Mouse (Mus musculus) liver (tissue): ENCODE results near the gene BC030500.
A peak's percentile ranks its signal among the peaks of the same experiment; 100 is the strongest.

Experiments used
- DNase-seq: peaks from one replicate; pipeline ENCODE4 v3.0.0-alpha.2; 2020; ENCODE audit warnings: mixed read lengths

BC030500 gene

GRCm38 (mm10) chr8:58911677-58912076 is at the start of gene BC030500:
Gene BC030500, plus strand, starts transcription at chr8:58911755.
- DNase-seq = no peak

GRCm38 (mm10) chr8:58886405-58886804 is 25.1 kb upstream of the BC030500 start:
- DNase-seq = no peak

GRCm38 (mm10) chr8:58890591-58890990 is 21.0 kb upstream of the BC030500 start:
- no peak for DNase-seq

GRCm38 (mm10) chr8:58895960-58896359 is 15.6 kb upstream of the BC030500 start:
- no peak for DNase-seq

- no peak for DNase-seq
Measured at GRCm38 (mm10) chr8:58904465-58904864, 7.1 kb upstream of the BC030500 start.

- peak; percentile 3 for DNase-seq
Measured at GRCm38 (mm10) chr8:58912196-58912839, 763 bp downstream of the BC030500 start, which contains the start of gene Galntl6. Gene Galntl6, minus strand, starts transcription at chr8:58912640.

GRCm38 (mm10) chr8:58912840-58913639 is 1.5 kb downstream of the BC030500 start:
- peak; percentile 3 for DNase-seq

GRCm38 (mm10) chr8:58913640-58913968 is 2.0 kb downstream of the BC030500 start:
- no peak for DNase-seq

- DNase-seq = no peak
Measured at GRCm38 (mm10) chr8:58915142-58915541, 3.6 kb downstream of the BC030500 start.

GRCm38 (mm10) chr8:58931066-58931465 is 19.5 kb downstream of the BC030500 start:
- DNase-seq = no peak

GRCm38 (mm10) chr8:58943773-58944172 is 32.2 kb downstream of the BC030500 start:
- no peak for DNase-seq

GRCm38 (mm10) chr8:58957195-58957739 is 45.7 kb downstream of the BC030500 start:
- no peak for DNase-seq
